Mouse (Mus musculus) cerebellum, adult 11-12 months (tissue): ENCODE results near the gene Abr.

Experiments used
- DNase-seq: peaks from one replicate; pipeline ENCODE4 v3.0.0; 2022

Abr gene

GRCm38 (mm10) chr11:76566081-76566480 is 56.0 kb downstream of the Abr start:
- DNase-seq = no peak

GRCm38 (mm10) chr11:76562584-76562983 is 59.5 kb downstream of the Abr start:
- peak; percentile 16 for DNase-seq

DNA sequence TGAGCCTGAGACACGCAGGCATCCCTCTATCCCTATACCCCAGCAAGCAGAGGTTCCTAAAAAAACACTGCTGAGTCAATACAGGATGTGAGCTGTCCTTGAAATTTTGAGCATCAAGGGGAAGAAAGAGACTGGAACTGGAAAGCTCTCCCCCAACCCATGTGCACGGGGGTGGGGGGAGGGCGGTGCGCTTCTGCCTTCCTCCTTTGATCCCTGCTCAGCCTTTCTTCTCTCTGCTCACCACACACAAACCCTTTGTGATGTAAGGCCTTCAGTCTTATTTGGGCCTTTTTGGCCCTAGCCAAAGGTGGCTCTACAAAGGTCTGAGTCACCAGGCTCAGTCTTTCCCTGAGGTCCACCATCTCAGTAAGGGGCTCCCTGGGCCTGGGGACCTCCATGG is 59.9 kb downstream of the Abr start:
- DNase-seq = no peak

DNA sequence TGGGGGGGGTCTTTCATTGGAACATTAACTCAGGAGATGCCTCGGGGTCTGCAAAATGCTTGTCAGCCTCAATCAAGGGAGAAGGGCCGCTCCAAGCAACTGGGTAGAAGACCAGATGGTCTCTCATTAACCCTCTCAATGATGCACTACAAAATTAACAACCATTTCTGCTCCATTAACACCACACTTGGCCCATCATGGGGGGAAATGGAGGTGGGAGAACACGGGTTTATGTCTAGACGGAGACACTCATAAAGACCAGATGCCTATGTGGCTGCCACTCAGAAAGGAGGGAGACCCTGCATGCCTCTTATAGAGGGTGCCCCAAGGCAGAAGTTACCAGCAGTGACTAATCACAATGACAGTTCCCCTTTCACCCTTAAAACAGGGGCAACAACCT is 64.3 kb downstream of the Abr start:
- DNase-seq = no peak

- DNase-seq = no peak
These were observed 73.9 kb downstream of the Abr start for GRCm38 (mm10) chr11:76548153-76548721.

DNA sequence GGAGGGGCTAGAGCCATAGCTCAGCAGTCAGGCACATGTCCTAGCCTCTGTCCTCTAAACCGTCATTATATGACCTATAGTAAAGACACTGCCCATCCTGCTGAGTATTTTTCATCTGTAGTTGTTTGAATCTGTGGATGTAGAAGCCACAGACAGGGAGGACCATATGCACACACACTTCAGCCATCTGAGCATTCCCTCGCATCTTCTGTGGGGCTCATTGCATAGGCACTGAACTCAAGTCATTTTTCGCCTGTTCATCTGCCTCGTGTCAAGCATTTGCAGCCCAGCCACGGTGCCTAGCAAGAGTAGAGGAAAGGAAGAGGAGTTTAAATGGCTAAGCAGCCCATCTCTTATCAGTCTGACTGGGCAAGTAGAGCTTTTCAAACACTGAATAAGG is 74.7 kb downstream of the Abr start:
- DNase-seq = no peak

DNA sequence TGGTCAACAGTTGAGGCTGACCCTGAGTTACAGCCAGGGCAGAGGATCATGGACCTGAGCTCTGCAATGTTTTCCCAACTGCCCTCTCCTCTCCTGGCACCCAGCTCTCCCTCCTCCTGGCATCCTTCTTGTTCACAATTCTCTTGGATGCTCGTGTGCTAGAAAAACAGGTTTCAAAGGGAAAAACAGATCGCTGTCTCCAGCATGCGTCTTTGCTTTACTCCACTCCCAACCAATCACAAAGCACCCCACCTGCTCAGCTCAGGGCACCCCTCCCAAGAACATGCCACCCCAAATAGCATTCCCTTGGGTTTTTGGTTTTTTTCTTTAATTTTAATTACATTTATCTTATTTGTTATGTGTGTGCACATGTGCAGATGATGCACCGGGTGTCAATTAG is 75.7 kb downstream of the Abr start:
- DNase-seq = no peak

GRCm38 (mm10) chr11:76543300-76543699 is 78.8 kb downstream of the Abr start:
- DNase-seq = no peak

DNA sequence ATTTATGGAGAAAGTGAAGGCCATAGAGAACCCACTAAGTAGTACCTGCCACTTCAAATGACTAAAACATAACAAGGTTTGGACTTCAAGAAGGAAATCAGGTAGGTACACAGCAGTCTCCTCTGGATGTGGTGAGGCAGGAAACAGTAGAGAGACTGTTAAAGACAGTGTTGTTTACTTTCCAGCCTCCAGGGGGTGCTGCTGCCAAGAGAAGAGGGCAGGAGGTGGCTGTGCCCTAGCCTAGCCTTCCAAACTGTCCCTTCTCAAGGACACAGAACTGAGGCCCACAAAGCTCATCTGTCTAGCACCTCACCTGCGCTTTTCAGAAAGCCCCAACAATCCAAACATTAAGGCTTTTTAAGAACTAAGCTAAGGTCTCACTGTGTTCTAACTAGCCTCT is 81.1 kb downstream of the Abr start:
- peak; percentile 38 for DNase-seq

DNA sequence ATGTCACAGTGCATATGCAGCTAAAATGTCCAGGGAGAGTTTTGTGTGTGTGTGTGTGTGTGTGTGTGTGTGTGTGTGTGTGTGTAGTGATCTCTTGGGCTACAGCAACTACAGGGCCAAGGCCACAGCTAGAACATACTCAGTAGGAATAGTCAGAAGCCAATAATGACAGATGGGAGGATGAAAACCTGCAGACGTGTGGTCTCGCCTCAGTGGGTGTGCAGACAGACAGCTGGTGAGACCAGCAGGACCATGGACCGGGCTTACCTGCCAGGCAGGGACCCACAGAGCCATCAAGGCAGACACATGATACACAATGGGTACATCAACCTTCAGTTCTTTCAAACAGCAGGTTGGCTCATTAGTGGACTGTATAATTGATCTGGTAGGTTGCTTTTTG is 84.7 kb downstream of the Abr start:
- peak; percentile 80 for DNase-seq

DNA sequence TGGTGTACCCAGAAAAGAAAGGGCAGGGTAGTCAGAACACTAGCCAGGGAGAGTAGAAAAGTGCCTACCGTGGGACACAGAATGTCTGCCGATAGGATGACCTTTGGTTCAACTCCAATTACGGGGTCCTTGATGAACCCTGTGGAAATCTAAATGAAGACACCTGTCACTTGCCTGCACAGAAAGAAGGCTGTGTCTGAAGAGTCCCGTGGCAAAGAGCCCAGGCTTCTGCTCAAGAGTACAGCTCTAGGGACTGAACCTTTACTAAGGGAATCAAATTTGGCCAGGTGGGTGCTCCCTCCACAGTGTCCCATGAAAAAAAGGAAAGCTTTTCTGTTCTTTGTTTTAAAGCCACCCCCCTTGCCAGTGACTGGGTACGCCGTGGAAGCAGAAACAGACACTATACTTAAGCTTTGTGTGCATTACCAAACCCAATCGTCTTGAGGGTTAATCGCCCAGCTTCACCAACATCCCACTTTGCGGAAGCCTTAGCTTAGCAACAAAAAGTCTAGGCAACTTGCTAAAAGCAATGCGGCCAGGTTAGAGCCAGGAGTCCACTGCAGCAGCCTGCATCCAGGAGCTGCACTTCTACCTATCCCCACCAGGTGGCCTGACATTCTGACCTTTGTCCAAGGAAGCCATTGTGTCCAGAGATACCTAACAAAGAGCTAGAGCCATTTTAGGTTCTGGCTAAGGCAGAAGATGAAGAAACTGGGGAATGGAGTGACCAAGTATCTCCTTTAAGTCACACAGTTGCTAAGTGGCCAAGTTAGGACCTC is 85.3 kb downstream of the Abr start:
- DNase-seq = peak; percentile 29

DNA sequence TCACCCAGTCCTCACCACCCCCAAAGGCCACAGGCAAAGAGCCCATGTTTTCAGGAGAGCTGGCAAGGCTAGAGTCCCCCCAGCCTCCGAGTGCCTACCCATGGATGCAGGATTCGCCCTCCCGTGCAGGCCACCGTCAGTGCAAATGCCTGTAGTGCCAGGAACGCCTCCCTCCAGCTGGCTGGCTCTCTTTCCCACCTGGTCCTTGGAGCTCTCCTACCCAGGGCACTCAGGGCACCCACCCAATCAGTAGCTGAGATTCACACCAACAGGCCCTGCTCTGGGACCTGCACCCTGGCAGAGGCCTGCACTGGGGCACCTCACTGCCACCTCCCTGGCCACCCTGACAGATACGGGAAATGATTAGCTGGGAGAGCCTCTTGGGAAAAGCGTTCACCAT is 90.1 kb downstream of the Abr start:
- DNase-seq = no peak

DNA sequence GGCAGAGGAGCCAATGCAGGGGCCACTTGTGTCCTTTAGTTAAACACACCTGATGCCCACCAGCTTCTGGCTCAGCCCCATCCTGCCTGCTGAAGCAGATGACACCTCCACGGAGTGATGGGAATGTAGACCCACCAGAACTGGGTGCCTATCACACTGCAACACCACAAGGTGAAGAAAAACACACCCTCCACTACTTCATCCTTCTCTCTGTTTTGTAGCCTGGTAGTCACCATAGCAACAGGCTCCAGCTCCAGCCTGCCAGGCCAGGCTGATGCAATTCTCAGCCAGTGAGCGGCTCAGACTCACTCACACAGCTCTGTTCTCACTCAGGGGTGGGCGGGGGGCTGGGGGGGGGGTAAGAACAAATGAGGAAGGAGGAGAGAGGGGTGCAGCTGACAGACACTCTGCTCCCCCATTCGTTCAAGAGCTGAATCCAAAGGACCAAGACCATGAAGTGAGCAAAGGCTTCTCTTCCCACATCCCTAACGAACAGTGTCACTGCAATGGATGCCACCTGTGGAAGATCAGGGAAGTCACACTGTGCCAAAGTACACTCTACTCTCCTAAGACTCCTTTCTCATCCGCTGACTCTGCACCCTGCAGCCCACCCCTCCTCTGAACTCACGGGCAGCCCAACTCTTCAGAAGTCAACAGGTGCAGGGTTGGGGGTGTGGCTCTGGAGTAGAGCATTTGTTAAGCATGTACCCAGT is 91.0 kb downstream of the Abr start:
- DNase-seq = no peak

DNA sequence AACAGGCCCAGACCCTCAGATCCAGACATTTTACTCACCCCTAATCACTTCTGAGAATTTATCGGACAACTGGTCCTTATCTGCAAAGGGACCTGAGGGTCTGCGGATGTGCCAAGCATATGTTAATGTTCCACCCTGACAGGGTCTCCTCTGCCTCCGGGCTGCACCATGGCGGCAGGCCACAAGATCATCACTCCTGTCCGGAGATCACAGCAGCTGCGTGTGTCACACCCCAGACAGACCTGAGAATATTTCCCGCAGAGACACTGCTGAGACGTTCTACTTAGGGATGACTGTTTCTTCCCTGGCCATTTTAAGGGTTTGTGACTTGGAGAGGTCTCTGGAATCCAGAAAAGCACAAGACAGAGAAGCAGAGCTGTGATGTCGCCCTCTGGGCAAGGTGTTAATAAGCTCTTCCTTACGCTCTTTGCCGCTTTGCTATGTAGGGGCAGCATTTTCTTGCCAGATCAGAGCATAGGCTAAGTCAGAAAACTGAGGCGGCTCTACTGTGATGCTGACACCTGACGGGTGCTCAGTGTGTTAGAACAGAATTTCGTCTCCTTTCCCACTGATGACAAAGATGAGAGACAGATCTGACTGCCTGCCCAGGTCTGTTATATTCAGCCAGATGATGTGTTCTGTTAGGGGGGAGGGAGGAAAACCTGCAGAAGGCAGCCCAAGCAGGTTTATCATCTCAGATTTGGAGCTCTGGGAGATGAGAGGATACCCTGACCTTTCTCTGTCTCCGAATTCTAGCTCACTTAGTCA is 91.8 kb downstream of the Abr start:
- no peak for DNase-seq

- no peak for DNase-seq
These were observed 92.6 kb downstream of the Abr start for GRCm38 (mm10) chr11:76529352-76530141.

GRCm38 (mm10) chr11:76525646-76526351 is 96.3 kb downstream of the Abr start:
- DNase-seq = no peak

GRCm38 (mm10) chr11:76524947-76525346 is 97.2 kb downstream of the Abr start:
- DNase-seq = peak; percentile 66

- DNase-seq = no peak
These were observed 98.8 kb downstream of the Abr start for GRCm38 (mm10) chr11:76523356-76523755.

- DNase-seq = no peak
These were observed 101.2 kb downstream of the Abr start for GRCm38 (mm10) chr11:76520889-76521288.

GRCm38 (mm10) chr11:76518613-76519012 is 103.5 kb downstream of the Abr start:
- no peak for DNase-seq

DNA sequence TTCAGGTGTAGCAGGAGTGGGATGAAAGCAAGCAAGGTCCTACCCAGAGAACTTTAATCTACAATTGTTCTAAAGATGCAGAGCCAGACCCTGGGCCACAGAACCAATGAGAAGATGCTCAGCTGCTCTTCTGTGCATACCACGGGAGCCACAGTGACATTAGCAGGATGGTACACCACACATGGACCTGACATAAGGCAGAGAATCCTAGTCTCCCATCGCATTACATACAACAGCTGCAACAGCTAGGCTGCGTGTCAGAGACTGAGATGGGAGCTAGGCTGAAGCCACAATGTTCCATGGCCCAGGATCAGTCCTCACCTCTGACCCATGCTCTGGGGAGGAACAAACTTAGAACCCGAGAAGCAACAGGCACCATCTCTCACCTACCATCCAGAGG is 104.0 kb downstream of the Abr start:
- DNase-seq = no peak

DNA sequence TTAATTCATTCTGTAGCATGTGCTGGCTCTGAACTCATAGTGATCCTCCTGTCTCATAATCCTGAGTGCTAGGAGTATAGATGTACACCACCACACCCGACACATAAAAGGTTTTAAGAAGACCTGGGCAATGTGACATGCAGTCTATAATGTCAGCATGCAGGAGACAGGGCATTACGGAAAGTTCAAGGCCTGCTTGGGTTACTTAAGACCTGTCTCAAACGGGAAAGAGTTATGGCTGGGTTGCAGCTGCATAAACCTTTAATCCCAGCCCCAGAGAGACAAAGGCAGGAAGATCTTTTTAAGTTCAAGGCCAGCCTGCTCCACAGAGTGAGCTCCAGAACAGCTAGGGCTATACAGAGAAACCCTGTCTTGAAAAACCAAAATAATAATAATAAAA is 105.2 kb downstream of the Abr start:
- no peak for DNase-seq
